Mouse (Mus musculus) left cerebral cortex, postnatal 25 days (tissue): ENCODE results near the gene Psg19. TPM values are rescaled to one million over a fixed set of nuclear protein-coding genes. Genes with fewer than 3 reads are reported as not detected.
"Not testable (repeated sequence)": the region's sequence is repeated elsewhere in the genome, so short reads cannot be mapped to it uniquely, and the experiment has no call there.

ENCODE experiments used
- DNase-seq, 2 experiments: peaks; one replicate each; pipeline ENCODE4 v3.0.0; 2022; ENCODE audit warnings: low spot score in 2 of 2, mixed read lengths in 1 of 2
- intact Hi-C: fragments of 180-260 bp; cut with DNase I; formaldehyde crosslinking; loops from one replicate; pipeline ENCODE4 v1.15.1; 2025
- total RNA-seq, 2 experiments: library from RNA; stranded (reverse); gene quantifications; 2 replicates each; pipeline ENCODE4 v1.2.3; 2021

Gene Psg19
- total RNA-seq = not detected

- no peak for DNase-seq
These were observed at the start of gene Psg19 for GRCm38 (mm10) chr7:18798420-18798819. TSS of gene Psg19 (minus strand) at chr7:18798520.

DNA sequence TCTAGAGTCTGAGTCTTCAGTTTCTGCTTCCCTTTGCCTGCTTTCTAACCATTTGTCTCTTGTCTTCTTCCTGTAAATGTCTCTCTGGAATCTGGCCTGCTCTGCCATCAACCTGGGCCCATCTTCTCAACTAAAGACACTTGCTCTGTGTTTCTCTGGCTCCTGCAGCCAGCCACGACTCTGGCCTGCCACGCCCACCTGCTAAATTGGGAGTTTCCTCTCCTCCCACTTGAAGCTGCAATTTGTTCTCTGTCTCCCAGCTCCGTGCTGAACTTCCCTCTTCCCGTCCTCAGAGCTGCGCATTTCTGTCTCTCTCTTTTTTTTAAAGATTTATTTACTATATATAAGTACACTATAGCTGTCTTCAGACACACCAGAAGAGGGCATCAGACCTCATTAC, 46.5 kb upstream of the Psg19 start:
- intact Hi-C loops = no loop called here
- DNase-seq = no peak

More at GRCm38 (mm10) chr7:18798420-18798819, at the start of gene Psg19:
- intact Hi-C loops = no loop called here

GRCm38 (mm10) chr7:18841174-18841567, 42.9 kb upstream of the Psg19 start:
- intact Hi-C loops = no loop called here
- DNase-seq = no peak

- DNase-seq = peak; percentile 3 to 25
- intact Hi-C loops = no loop called here
These were observed 42.3 kb upstream of the Psg19 start for GRCm38 (mm10) chr7:18840386-18841173.

- peak in 1 of 2 experiments; percentile 10 for DNase-seq
- intact Hi-C loops = loop anchor here (5.0 kb wide), 1 partner anchor 32 kb away; the partner anchor contains the start of gene Pglyrp1
These were observed 41.5 kb upstream of the Psg19 start, which contains the start of gene Mill2 for GRCm38 (mm10) chr7:18839865-18840264. TSS of gene Mill2 (plus strand) at chr7:18839966.

GRCm38 (mm10) chr7:18832298-18832697, 34.0 kb upstream of the Psg19 start:
- no peak for DNase-seq
- intact Hi-C loops = no loop called here

- DNase-seq = no peak
- intact Hi-C loops = no loop called here
These were observed 31.2 kb upstream of the Psg19 start for GRCm38 (mm10) chr7:18829545-18829944.

- intact Hi-C loops = no loop called here
- DNase-seq = no peak
These were observed 30.3 kb upstream of the Psg19 start for GRCm38 (mm10) chr7:18828592-18828991.

GRCm38 (mm10) chr7:18827792-18828546, 29.6 kb upstream of the Psg19 start:
- intact Hi-C loops = no loop called here

DNA sequence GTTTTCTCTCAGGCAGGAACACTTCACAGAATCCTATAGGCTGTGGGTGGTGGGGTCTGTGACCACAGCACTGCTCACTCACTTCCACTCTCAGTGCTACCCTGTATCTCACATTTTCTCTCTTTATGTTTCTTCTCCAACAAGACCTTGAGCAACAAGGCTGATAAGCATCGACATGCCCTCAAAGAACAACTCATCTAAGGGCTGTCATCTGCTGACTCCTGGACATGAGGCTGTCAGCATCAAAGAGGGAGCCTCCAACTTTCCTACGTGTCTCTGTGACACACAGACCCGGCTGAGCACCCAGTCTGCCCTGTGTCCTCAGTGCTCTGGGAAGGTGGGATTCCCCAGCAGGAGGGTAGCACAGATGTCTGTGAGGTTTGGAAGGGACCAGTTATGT, 23.2 kb upstream of the Psg19 start, which contains the start of gene Psg17:
Gene Psg17, minus strand, starts transcription at position 101 of the 400 bp plus-strand sequence.
- intact Hi-C loops = no loop called here
- DNase-seq = no peak

More at GRCm38 (mm10) chr7:18827792-18828546, 29.6 kb upstream of the Psg19 start:
- DNase-seq = no peak

GRCm38 (mm10) chr7:18818301-18818700, 20.0 kb upstream of the Psg19 start:
- intact Hi-C loops = no loop called here

GRCm38 (mm10) chr7:18803526-18803925, 5.2 kb upstream of the Psg19 start:
- intact Hi-C loops = no loop called here
- DNase-seq = no peak

More at GRCm38 (mm10) chr7:18818301-18818700, 20.0 kb upstream of the Psg19 start:
- DNase-seq = no peak

GRCm38 (mm10) chr7:18799129-18799528, 809 bp upstream of the Psg19 start:
- intact Hi-C loops = no loop called here
- DNase-seq = no peak

GRCm38 (mm10) chr7:18790671-18791070, 7.6 kb downstream of the Psg19 start:
- intact Hi-C loops, DNase-seq: not testable (repeated sequence)

DNA sequence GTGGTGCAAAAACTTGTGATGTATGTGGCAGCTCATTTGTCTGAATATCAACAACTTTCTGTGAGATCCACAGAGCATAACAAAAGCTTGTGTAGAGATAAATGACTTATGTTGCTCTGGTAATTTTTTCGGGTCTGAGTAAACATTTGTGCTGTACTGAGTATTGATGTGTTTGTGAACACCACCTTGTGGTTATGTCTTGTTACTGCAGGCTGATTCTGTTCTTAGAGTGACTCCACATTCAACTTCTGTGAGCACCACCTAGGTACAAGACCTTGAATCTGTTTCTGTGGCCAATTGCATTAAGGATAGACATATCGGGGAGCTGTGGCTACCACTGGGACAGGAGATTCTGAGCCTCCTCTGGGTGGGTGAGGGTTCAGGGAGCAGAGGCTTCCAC, 17.0 kb downstream of the Psg19 start:
- DNase-seq, intact Hi-C loops: not testable (repeated sequence)

- DNase-seq = no peak
- intact Hi-C loops = no loop called here
These were observed 19.0 kb downstream of the Psg19 start for GRCm38 (mm10) chr7:18779337-18779781.

DNA sequence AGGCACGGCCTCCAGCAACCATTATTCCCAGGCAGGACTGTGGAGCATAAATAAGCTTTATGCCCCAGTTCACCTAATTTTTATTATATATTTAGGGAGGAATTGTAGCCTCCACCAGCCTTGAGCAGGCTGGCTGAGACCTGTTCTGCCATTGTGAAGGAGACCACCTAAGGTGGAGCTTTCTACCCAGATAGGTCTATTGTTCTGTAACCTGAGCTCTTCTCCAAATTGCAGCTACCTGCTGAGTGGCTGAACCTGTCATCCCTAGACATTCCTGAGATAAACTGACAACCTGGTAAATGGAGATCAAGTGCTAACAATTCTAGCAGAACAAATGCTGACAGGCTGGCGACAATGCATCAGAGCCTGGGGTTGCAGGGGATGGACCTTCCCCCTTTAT, 35.4 kb downstream of the Psg19 start:
- intact Hi-C loops, DNase-seq: not testable (repeated sequence)

DNA sequence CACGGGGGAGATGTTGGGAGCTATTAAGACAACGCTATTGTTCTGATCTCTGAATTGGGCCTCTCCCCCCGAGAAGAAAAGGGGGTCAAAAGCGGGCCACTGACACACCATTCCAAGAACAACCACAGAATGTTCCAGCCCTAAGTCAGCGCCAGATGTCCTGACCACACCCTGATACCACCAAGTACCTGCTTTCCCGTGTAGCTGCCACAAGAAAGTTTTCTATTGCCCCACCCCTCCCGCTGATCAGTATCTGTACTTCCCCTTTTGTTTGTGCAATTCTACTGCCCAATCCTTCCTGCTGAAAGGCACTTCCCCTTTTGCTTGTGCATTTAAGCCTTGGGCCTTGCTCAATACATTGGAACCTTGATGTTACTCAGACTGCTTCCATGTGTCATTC, 38.2 kb downstream of the Psg19 start:
- DNase-seq, intact Hi-C loops: not testable (repeated sequence)

- DNase-seq = peak; percentile 70 to 79
- intact Hi-C loops = loop anchor here (1.0 kb wide), 1 partner anchor 123 kb away; no protein-coding TSS in a partner anchor
These were observed 48.3 kb downstream of the Psg19 start for GRCm38 (mm10) chr7:18749896-18750477.
